Mouse (Mus musculus): ENCODE results near the gene Nt5c2. TPM values are rescaled to one million over a fixed set of nuclear protein-coding genes. Genes with fewer than 3 reads are reported as not detected.

The Nt5c2 gene
- polyA plus RNA-seq, 1 experiment from 2014 or later: 85.4 TPM

DNA sequence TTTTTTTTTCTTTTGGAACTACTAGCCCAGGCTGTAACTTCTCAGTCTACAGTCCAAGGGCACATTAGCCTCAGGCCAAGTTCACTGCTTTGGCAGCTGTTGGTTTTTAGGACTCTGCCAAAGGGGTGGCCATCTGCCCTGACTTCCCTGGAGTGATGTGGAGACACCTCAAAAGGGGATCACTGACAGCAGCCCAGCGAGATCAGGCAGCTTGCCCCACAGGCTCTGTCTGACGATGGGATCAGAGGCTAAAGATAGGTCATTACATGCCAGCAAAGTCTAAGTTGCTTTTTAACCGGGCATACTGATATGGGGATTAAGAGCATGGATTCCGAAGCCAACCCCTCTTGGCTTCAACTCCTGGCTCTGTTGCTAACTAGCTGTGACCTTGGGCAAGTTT is 39.4 kb downstream of the Nt5c2 start:
- no peaks in the 10 kb centered on the region for H3K27me3 ChIP-seq
- H3K4me1 ChIP-seq (replicated peaks): 0 out of 2 replicates have a peak, but pooled peaks cover 4% of the 10 kb centered on the region
- H3K4me2 ChIP-seq: no peak overlapping the region
- ATAC-seq (ENCODE audit: insufficient number of reproducible peaks, insufficient read depth, low FRiP score, low TSS enrichment, low read depth): no peak
- H3K36me3 ChIP-seq: no peaks in the 10 kb centered on the region
- no peak overlapping the region for H3K27ac ChIP-seq
- no peaks in the 10 kb centered on the region for H3K9me3 ChIP-seq
- WGBS: 81% methylated on average over 4 of the region's 4 CpGs
- H3K4me3 ChIP-seq (replicated peaks): no peak overlapping the region
- no peak overlapping the region for H3K9ac ChIP-seq (replicated peaks)

DNA sequence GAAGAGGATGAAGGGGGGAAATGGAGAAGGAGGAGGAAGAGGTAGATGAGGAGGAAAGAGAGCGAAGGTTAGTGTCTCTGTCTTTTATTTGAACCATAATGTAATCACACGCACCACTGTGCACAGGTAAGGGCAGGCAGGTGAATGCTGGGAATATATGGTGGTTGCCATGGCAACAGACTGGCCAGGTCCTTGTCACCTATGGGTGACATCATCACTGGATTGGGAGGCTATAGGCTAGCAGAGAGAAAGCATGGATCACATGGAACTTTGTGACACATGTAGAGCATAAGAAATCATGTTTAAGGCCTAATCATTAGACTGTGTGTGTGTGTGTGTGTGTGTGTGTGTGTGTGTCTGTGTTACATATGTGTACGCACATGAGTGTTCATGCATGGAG is 42.8 kb downstream of the Nt5c2 start:
- no peak for ATAC-seq (ENCODE audit: insufficient number of reproducible peaks, insufficient read depth, low FRiP score, low TSS enrichment, low read depth)
- H3K27ac ChIP-seq: no peak overlapping the region
- no peak overlapping the region for H3K4me3 ChIP-seq (replicated peaks)
- H3K36me3 ChIP-seq: no peaks in the 10 kb centered on the region
- H3K4me2 ChIP-seq: no peak overlapping the region
- WGBS: 90% methylated on average over 3 of the region's 3 CpGs
- no peak overlapping the region for H3K9ac ChIP-seq (replicated peaks)
- H3K4me1 ChIP-seq (replicated peaks): peaks cover 11% of the 10 kb centered on the region
- H3K27me3 ChIP-seq: no peaks in the 10 kb centered on the region
- no peaks in the 10 kb centered on the region for H3K9me3 ChIP-seq

GRCm38 (mm10) chr19:46971712-46972111 is 43.2 kb downstream of the Nt5c2 start:
- no peaks in the 10 kb centered on the region for H3K36me3 ChIP-seq
- no peaks in the 10 kb centered on the region for H3K27me3 ChIP-seq
- H3K4me3 ChIP-seq (replicated peaks): no peak overlapping the region
- 78% methylated on average over 9 of the region's 9 CpGs for WGBS
- H3K4me1 ChIP-seq (replicated peaks): peaks cover 11% of the 10 kb centered on the region
- no peak overlapping the region for H3K4me2 ChIP-seq
- no peak for ATAC-seq (ENCODE audit: insufficient number of reproducible peaks, insufficient read depth, low FRiP score, low TSS enrichment, low read depth)
- no peaks in the 10 kb centered on the region for H3K9me3 ChIP-seq
- H3K9ac ChIP-seq (replicated peaks): no peak overlapping the region
- H3K27ac ChIP-seq: no peak overlapping the region

DNA sequence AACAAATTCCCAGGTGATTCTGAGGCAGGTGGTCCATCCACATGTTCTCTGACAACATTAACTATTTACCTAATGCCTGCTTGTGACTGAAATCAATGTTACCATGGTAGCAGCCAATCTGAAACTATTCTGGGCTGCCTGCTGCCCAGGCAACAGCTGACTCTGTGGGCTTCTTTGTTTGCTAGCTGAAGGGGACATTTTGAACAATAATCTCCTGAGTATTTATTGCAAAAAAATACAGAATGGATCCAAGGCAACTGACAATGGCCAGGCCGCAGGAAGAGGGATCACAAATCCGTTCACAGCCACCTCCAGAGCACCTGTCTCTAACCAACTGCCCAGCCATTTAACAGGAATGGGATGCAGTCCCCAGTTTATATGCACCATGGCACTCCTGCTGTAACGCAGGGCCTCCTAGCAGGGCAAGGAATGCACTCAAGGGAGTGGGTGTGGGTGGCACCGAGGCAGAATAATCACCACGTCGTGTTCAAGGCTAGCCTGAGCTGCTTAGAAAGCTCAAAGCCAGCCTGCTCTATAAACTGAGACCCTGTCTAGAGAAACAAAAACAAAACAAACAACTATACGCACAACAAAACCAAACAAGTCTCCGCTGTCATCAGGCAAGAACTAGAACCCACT is 43.8 kb downstream of the Nt5c2 start:
- no peak overlapping the region for H3K4me2 ChIP-seq
- no peak for ATAC-seq (ENCODE audit: insufficient number of reproducible peaks, insufficient read depth, low FRiP score, low TSS enrichment, low read depth)
- 71% methylated on average over 8 of the region's 8 CpGs for WGBS
- H3K9ac ChIP-seq (replicated peaks): no peak overlapping the region
- H3K27me3 ChIP-seq: no peaks in the 10 kb centered on the region
- no peaks in the 10 kb centered on the region for H3K36me3 ChIP-seq
- H3K4me1 ChIP-seq (replicated peaks): peaks cover 11% of the 10 kb centered on the region
- no peak overlapping the region for H3K4me3 ChIP-seq (replicated peaks)
- no peaks in the 10 kb centered on the region for H3K9me3 ChIP-seq
- no peak overlapping the region for H3K27ac ChIP-seq

- H3K4me3 ChIP-seq (replicated peaks): no peak overlapping the region
- H3K9ac ChIP-seq (replicated peaks): no peak overlapping the region
- H3K27ac ChIP-seq: no peak overlapping the region
- H3K36me3 ChIP-seq: no peaks in the 10 kb centered on the region
- peaks cover 11% of the 10 kb centered on the region for H3K4me1 ChIP-seq (replicated peaks)
- no peak overlapping the region for H3K4me2 ChIP-seq
- no peaks in the 10 kb centered on the region for H3K27me3 ChIP-seq
- ATAC-seq (ENCODE audit: insufficient number of reproducible peaks, insufficient read depth, low FRiP score, low TSS enrichment, low read depth): no peak
- no peaks in the 10 kb centered on the region for H3K9me3 ChIP-seq
- 52% methylated on average over 13 of the region's 13 CpGs for WGBS
These were observed 44.7 kb downstream of the Nt5c2 start for GRCm38 (mm10) chr19:46970121-46970729.

- no peak for ATAC-seq (ENCODE audit: insufficient number of reproducible peaks, insufficient read depth, low FRiP score, low TSS enrichment, low read depth)
- WGBS: 84% methylated on average over 22 of the region's 22 CpGs
- no peaks in the 10 kb centered on the region for H3K27me3 ChIP-seq
- no peaks in the 10 kb centered on the region for H3K9me3 ChIP-seq
- no peak overlapping the region for H3K4me2 ChIP-seq
- peaks cover 15% of the 10 kb centered on the region for H3K4me1 ChIP-seq (replicated peaks)
- no peak overlapping the region for H3K4me3 ChIP-seq (replicated peaks)
- H3K27ac ChIP-seq: no peak overlapping the region
- H3K36me3 ChIP-seq: no peaks in the 10 kb centered on the region
- no peak overlapping the region for H3K9ac ChIP-seq (replicated peaks)
These were observed 45.5 kb downstream of the Nt5c2 start for GRCm38 (mm10) chr19:46969286-46969985.

GRCm38 (mm10) chr19:46968833-46969232 is 46.1 kb downstream of the Nt5c2 start:
- WGBS: 81% methylated on average over 5 of the region's 5 CpGs
- H3K4me1 ChIP-seq (replicated peaks): peaks cover 16% of the 10 kb centered on the region
- H3K9me3 ChIP-seq: no peaks in the 10 kb centered on the region
- no peak for ATAC-seq (ENCODE audit: insufficient number of reproducible peaks, insufficient read depth, low FRiP score, low TSS enrichment, low read depth)
- no peaks in the 10 kb centered on the region for H3K27me3 ChIP-seq
- H3K4me3 ChIP-seq (replicated peaks): no peak overlapping the region
- no peaks in the 10 kb centered on the region for H3K36me3 ChIP-seq
- H3K27ac ChIP-seq: no peak overlapping the region
- H3K9ac ChIP-seq (replicated peaks): no peak overlapping the region
- no peak overlapping the region for H3K4me2 ChIP-seq

DNA sequence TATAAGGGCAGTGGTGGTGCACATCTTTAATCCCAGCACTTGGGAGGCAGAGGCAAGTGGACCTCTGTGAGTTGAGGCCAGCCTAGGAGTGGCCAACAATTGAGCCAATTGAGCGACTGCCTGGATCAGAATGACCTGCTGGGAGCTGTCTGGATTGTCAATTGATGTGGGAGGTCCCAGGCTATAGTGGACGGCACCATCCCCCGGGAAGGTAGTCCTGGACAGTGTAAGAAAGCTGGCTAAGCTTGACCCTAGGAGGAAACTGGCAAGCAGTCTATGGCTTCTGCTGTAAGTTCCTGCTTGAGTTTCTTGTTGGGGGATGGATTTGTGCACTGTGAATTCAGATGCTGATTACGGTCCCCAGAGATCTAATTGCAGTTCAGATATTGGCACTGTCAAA is 47.1 kb downstream of the Nt5c2 start:
- no peak for ATAC-seq (ENCODE audit: insufficient number of reproducible peaks, insufficient read depth, low FRiP score, low TSS enrichment, low read depth)
- Histone ChIP-seq H3K36me3 (no peaks in the 10 kb centered on the region), H3K27me3 (no peaks in the 10 kb centered on the region), H3K9me3 (no peaks in the 10 kb centered on the region), H3K27ac (no peak overlapping the region), H3K4me2 (no peak overlapping the region), H3K4me3 (replicated peaks) (no peak overlapping the region), H3K4me1 (replicated peaks) (peaks cover 17% of the 10 kb centered on the region), H3K9ac (replicated peaks) (no peak overlapping the region)
- 69% methylated on average over 4 of the region's 4 CpGs for WGBS

- no peaks in the 10 kb centered on the region for H3K36me3 ChIP-seq
- peaks cover 19% of the 10 kb centered on the region for H3K4me1 ChIP-seq (replicated peaks)
- no peak overlapping the region for H3K4me3 ChIP-seq (replicated peaks)
- ATAC-seq (ENCODE audit: insufficient number of reproducible peaks, insufficient read depth, low FRiP score, low TSS enrichment, low read depth): no peak
- no peak overlapping the region for H3K9ac ChIP-seq (replicated peaks)
- H3K9me3 ChIP-seq: no peaks in the 10 kb centered on the region
- WGBS: 94% methylated on average over 6 of the region's 6 CpGs
- no peak overlapping the region for H3K27ac ChIP-seq
- no peaks in the 10 kb centered on the region for H3K27me3 ChIP-seq
- no peak overlapping the region for H3K4me2 ChIP-seq
These were observed 48.6 kb downstream of the Nt5c2 start for GRCm38 (mm10) chr19:46966330-46966729.

- ATAC-seq (ENCODE audit: insufficient number of reproducible peaks, insufficient read depth, low FRiP score, low TSS enrichment, low read depth): no peak
- no peak overlapping the region for H3K4me3 ChIP-seq (replicated peaks)
- H3K9me3 ChIP-seq: no peaks in the 10 kb centered on the region
- no peaks in the 10 kb centered on the region for H3K36me3 ChIP-seq
- H3K27me3 ChIP-seq: no peaks in the 10 kb centered on the region
- no peak overlapping the region for H3K9ac ChIP-seq (replicated peaks)
- H3K27ac ChIP-seq: no peak overlapping the region
- no peak overlapping the region for H3K4me2 ChIP-seq
- H3K4me1 ChIP-seq (replicated peaks): peaks cover 21% of the 10 kb centered on the region
These were observed 49.5 kb downstream of the Nt5c2 start for GRCm38 (mm10) chr19:46965496-46965895.

- 52% methylated on average over 9 of the region's 9 CpGs for WGBS
- H3K27ac ChIP-seq: no peak overlapping the region
- H3K4me1 ChIP-seq (replicated peaks): peaks cover 25% of the 10 kb centered on the region
- no peak for ATAC-seq (ENCODE audit: insufficient number of reproducible peaks, insufficient read depth, low FRiP score, low TSS enrichment, low read depth)
- no peak overlapping the region for H3K4me3 ChIP-seq (replicated peaks)
- H3K9ac ChIP-seq (replicated peaks): no peak overlapping the region
- no peaks in the 10 kb centered on the region for H3K9me3 ChIP-seq
- no peaks in the 10 kb centered on the region for H3K36me3 ChIP-seq
- no peak overlapping the region for H3K4me2 ChIP-seq
- H3K27me3 ChIP-seq: no peaks in the 10 kb centered on the region
These were observed 50.6 kb downstream of the Nt5c2 start for GRCm38 (mm10) chr19:46964353-46964752.
